Mouse (Mus musculus) mature B cell (primary cell): Measurements from ENCODE around the gene Kremen1.

Source experiments
- in situ Hi-C: fragments of 300-500 bp; cut with MboI; formaldehyde crosslinking; loops from 2 replicates; pipeline ENCODE4 v1.14.3; 2019

The Kremen1 gene

GRCm38 (mm10) chr11:5261508-5262392 is at the start of gene Kremen1:
Gene Kremen1, minus strand, starts transcription at chr11:5261558.
- in situ Hi-C loops: no loop called here

GRCm38 (mm10) chr11:5307024-5307905 is 45.9 kb upstream of the Kremen1 start:
- in situ Hi-C loops: no loop called here

- in situ Hi-C loops: no loop called here
These were observed 44.7 kb upstream of the Kremen1 start for GRCm38 (mm10) chr11:5306017-5306416.

- in situ Hi-C loops: no loop called here
These were observed 43.2 kb upstream of the Kremen1 start for GRCm38 (mm10) chr11:5304526-5304925.

GRCm38 (mm10) chr11:5298007-5298372 is 36.6 kb upstream of the Kremen1 start:
- in situ Hi-C loops: loop anchor here (10.0 kb wide), 1 partner anchor 327 kb away; no protein-coding TSS in a partner anchor

GRCm38 (mm10) chr11:5297148-5298006 is 36.0 kb upstream of the Kremen1 start:
- in situ Hi-C loops: loop anchor here (10.0 kb wide), 1 partner anchor 327 kb away; no protein-coding TSS in a partner anchor

- in situ Hi-C loops: loop anchor here (10.0 kb wide), 1 partner anchor 328 kb away; no protein-coding TSS in a partner anchor
These were observed 35.3 kb upstream of the Kremen1 start for GRCm38 (mm10) chr11:5296576-5297115.

- in situ Hi-C loops: loop anchor here (10.0 kb wide), 1 partner anchor 330 kb away; no protein-coding TSS in a partner anchor
These were observed 33.4 kb upstream of the Kremen1 start for GRCm38 (mm10) chr11:5294805-5295204.

- in situ Hi-C loops: loop anchor here (10.0 kb wide), 1 partner anchor 334 kb away; no protein-coding TSS in a partner anchor
These were observed 29.3 kb upstream of the Kremen1 start for GRCm38 (mm10) chr11:5290691-5291090.

- in situ Hi-C loops: loop anchor here (5.0 to 10.0 kb wide), 2 partner anchors 182 to 335 kb away; no protein-coding TSS in a partner anchor
These were observed 28.6 kb upstream of the Kremen1 start for GRCm38 (mm10) chr11:5289826-5290580.

- in situ Hi-C loops: no loop called here
These were observed 22.6 kb upstream of the Kremen1 start for GRCm38 (mm10) chr11:5283987-5284386.

GRCm38 (mm10) chr11:5280932-5281331 is 19.6 kb upstream of the Kremen1 start:
- in situ Hi-C loops: no loop called here

- in situ Hi-C loops: no loop called here
These were observed 17.1 kb upstream of the Kremen1 start for GRCm38 (mm10) chr11:5278463-5278862.

GRCm38 (mm10) chr11:5277307-5277971 is 16.1 kb upstream of the Kremen1 start:
- in situ Hi-C loops: no loop called here

- in situ Hi-C loops: no loop called here
These were observed 13.9 kb upstream of the Kremen1 start for GRCm38 (mm10) chr11:5275216-5275615.

- in situ Hi-C loops: no loop called here
These were observed 11.3 kb upstream of the Kremen1 start for GRCm38 (mm10) chr11:5272536-5273234.

- in situ Hi-C loops: no loop called here
These were observed 10.7 kb upstream of the Kremen1 start for GRCm38 (mm10) chr11:5272066-5272360.

- in situ Hi-C loops: no loop called here
These were observed 10.1 kb upstream of the Kremen1 start for GRCm38 (mm10) chr11:5271274-5272065.
